16 mouse cellular contexts compared by ENCODE assay signal in the genomic region with DNA sequence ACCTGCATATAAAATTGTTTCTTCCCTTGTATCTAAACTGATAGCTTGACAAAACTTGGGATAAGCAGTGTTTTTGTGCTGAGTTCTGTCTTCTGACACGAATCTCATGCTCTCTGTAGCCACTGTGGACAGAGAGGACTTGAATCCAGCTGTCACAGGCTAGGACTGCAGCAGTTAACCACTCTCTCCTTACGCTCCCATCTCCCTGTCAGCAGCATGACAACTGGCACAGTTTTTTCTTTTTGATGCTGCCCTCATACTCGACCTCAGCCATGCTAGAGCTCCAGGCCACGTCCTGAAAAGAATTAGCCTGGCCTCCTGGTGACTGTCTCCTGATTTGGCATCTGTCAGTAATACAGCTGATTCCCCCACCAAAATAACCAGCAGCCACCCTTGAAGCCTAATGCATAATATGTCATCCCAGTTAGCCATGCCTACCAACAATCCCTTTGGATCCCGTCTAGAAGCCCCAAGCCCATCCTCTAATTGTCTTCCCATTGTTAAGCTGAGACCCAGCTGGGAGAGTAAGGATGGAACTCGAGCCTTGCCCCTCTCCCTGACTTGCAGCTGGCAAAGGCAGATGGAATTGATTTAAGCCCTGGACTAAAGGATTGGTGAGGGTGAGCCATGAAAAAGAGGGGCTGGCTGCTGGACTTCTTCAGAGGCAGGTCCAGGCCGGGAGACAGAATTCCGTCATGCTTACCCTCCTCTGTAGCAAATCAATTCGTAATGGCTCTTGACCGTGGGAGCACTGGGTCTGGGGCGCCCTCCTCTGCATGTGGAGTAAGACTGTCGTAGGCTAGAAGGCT. TPM values are rescaled to one million over a fixed set of nuclear protein-coding genes. Genes with fewer than 3 reads are reported as not detected.
DNase-seq lines count a peak whose midpoint lies in the region; ATAC-seq lines count a peak whose summit lies in the region.
"Had no signal": no experiment of that assay in that cellular context is flagged by ENCODE, and none has a peak within 500 bp of the region (broad histone marks: within the 10 kb centered on the region; RNA-seq: fewer than 3 reads in every experiment).

No protein-coding gene starts in this region.

- no peaks in the 10 kb centered on the region for H3K9me3 ChIP-seq in hindbrain, embryonic 11.5 days (ENCODE audit: control insufficient read depth, low read length)
- no peaks in the 10 kb centered on the region for H3K9me3 ChIP-seq in midbrain, embryonic 12.5 days
- H3K9me3 ChIP-seq: heart, embryonic 15.5 days; liver, embryonic 13.5 days had no signal

- no peak overlapping the region for H3K4me2 ChIP-seq in hindbrain, embryonic 11.5 days (replicated peaks; ENCODE audit: low read depth, low read length)
- no peak overlapping the region for H3K4me2 ChIP-seq in midbrain, embryonic 12.5 days (replicated peaks)
- H3K4me2 ChIP-seq: heart, embryonic 15.5 days; liver, embryonic 13.5 days had no signal

- no peaks in the 10 kb centered on the region; the same call in 1 of the 2 replicates for H3K36me3 ChIP-seq in hindbrain, embryonic 11.5 days (ENCODE audit: control insufficient read depth, insufficient read depth, low read length)
- H3K36me3 ChIP-seq in midbrain, embryonic 12.5 days: peaks cover 55% of the 10 kb centered on the region

- H3K9ac ChIP-seq in hindbrain, embryonic 11.5 days (ENCODE audit: low read depth, low read length): no peak overlapping the region
- H3K9ac ChIP-seq in midbrain, embryonic 12.5 days (replicated peaks): 0 out of 2 replicates have a peak overlapping the region, but pooled peaks have one; percentile 6
- H3K9ac ChIP-seq: heart, embryonic 15.5 days; liver, embryonic 13.5 days had no signal

- peak; percentile 94 for ATAC-seq in hindbrain, embryonic 11.5 days (ENCODE audit: low FRiP score)
- ATAC-seq in midbrain, embryonic 12.5 days (ENCODE audit: low FRiP score, low read depth): peak; percentile 95
- no peak for ATAC-seq in megakaryocyte progenitor cell, adult 5-6 weeks (replicated peaks; ENCODE audit: poor library complexity)
- ATAC-seq: forebrain, embryonic 14.5 days had no signal

- H3K27ac ChIP-seq in hindbrain, embryonic 11.5 days (ENCODE audit: low read depth, low read length): peak overlapping the region; percentile 67
- H3K27ac ChIP-seq in midbrain, embryonic 12.5 days (replicated peaks): peak overlapping the region; percentile 61
- H3K27ac ChIP-seq: heart, embryonic 15.5 days; kidney, postnatal 0 days; liver, embryonic 13.5 days had no signal

- peak; percentile 10 for DNase-seq in brain, adult 2 months (ENCODE audit: low read depth, low spot score)
- DNase-seq in embryo, embryonic 10.5 days (ENCODE audit: low spot score): peak; percentile 84
- peak; percentile 76 for DNase-seq in hindbrain, embryonic 11.5 days (ENCODE audit: low spot score)
- no peak for DNase-seq in gastrocnemius, postnatal 4 days (ENCODE audit: low spot score in 2 of 2)
- no peak for DNase-seq in adrenal gland, adult 18-20 months (ENCODE audit: low spot score in 2 of 2)
- DNase-seq in kidney, postnatal 25 days: no peak
- DNase-seq: gastrocnemius, postnatal 10 days; liver, embryonic 13.5 days; lung, postnatal 14 days had no signal

- no peak overlapping the region for H3K4me3 ChIP-seq in hindbrain, embryonic 11.5 days (ENCODE audit: low read depth, low read length)
- no peak overlapping the region for H3K4me3 ChIP-seq in midbrain, embryonic 12.5 days
- H3K4me3 ChIP-seq: heart, embryonic 15.5 days; liver, embryonic 13.5 days had no signal

- H3K4me1 ChIP-seq in hindbrain, embryonic 11.5 days (replicated peaks; ENCODE audit: control insufficient read depth, insufficient read depth, low read length): peaks cover 7% of the 10 kb centered on the region
- peaks cover 6% of the 10 kb centered on the region; the same call in 1 of the 2 replicates for H3K4me1 ChIP-seq in midbrain, embryonic 12.5 days
- H3K4me1 ChIP-seq: heart, embryonic 15.5 days; liver, embryonic 13.5 days had no signal

- 34% methylated on average over 12 of the region's 12 CpGs for WGBS in hindbrain, embryonic 11.5 days
- 37% methylated on average over 12 of the region's 12 CpGs for WGBS in midbrain, embryonic 12.5 days

- H3K27me3 ChIP-seq in hindbrain, embryonic 11.5 days (ENCODE audit: control insufficient read depth, insufficient read depth, low read length): no peaks in the 10 kb centered on the region
- H3K27me3 ChIP-seq in midbrain, embryonic 12.5 days: 0 out of 2 replicates have a peak, but pooled peaks cover 5% of the 10 kb centered on the region
- H3K27me3 ChIP-seq: heart, embryonic 15.5 days; liver, embryonic 13.5 days had no signal

RNA-seq across cellular contexts. Expression of a gene that starts 29.2 kb away (rescaled TPM):
- 0.95 and 0.99 TPM in 2 replicates for polyA plus RNA-seq in hindbrain, embryonic 11.5 days (2014; fragmentation: Nextera tagmentation; extraction: Ambion mirVana)
- polyA plus RNA-seq in midbrain, embryonic 12.5 days (2016; fragmentation: Nextera tagmentation; extraction: Ambion mirVana): 2.2 and 3.3 TPM in 2 replicates
- total RNA-seq in gastrocnemius, postnatal 4 days (2021): not detected
- not detected in 2 replicates for total RNA-seq in megakaryocyte progenitor cell, adult 5-6 weeks (2015)
- not detected in 2 replicates for total RNA-seq in megakaryocyte progenitor cell, adult 5-6 weeks (2017)
- total RNA-seq in adrenal gland, adult 18-20 months (2021): not detected
- total RNA-seq: common myeloid progenitor, adult 5-6 weeks; gastrocnemius, postnatal 10 days had no signal
- polyA plus RNA-seq: heart, embryonic 15.5 days; intestine, embryonic 14.5 days; kidney, postnatal 0 days; liver, embryonic 13.5 days had no signal

RNA-seq across cellular contexts. Expression of a gene that starts 29.4 kb away (rescaled TPM):
- 517 and 551 TPM in 2 replicates for polyA plus RNA-seq in hindbrain, embryonic 11.5 days (2014; fragmentation: Nextera tagmentation; extraction: Ambion mirVana)
- 435 and 444 TPM in 2 replicates for polyA plus RNA-seq in midbrain, embryonic 12.5 days (2016; fragmentation: Nextera tagmentation; extraction: Ambion mirVana)
- total RNA-seq in gastrocnemius, postnatal 4 days (2021): 100 to 1,000 TPM; 136 to 164 TPM
- total RNA-seq in megakaryocyte progenitor cell, adult 5-6 weeks (2015): 240 and 298 TPM in 2 replicates
- total RNA-seq in megakaryocyte progenitor cell, adult 5-6 weeks (2017): 112 and 159 TPM in 2 replicates
- total RNA-seq in adrenal gland, adult 18-20 months (2021): 100 to 1,000 TPM; 161 to 163 TPM

RNA-seq across cellular contexts. Expression of a gene that starts 46.4 kb away (rescaled TPM):
- polyA plus RNA-seq in hindbrain, embryonic 11.5 days (2014; fragmentation: Nextera tagmentation; extraction: Ambion mirVana): 24.5 and 27.0 TPM in 2 replicates
- 48.9 and 49.9 TPM in 2 replicates for polyA plus RNA-seq in midbrain, embryonic 12.5 days (2016; fragmentation: Nextera tagmentation; extraction: Ambion mirVana)
- total RNA-seq in gastrocnemius, postnatal 4 days (2021): 10 to 100 TPM; 18.8 to 19.4 TPM
- total RNA-seq in megakaryocyte progenitor cell, adult 5-6 weeks (2015): 8.9 and 9.6 TPM in 2 replicates
- 8.2 and 8.5 TPM in 2 replicates for total RNA-seq in megakaryocyte progenitor cell, adult 5-6 weeks (2017)
- total RNA-seq in adrenal gland, adult 18-20 months (2021): 10 to 100 TPM; 32.6 to 34.3 TPM

RNA-seq across cellular contexts. Expression of a gene that starts 46.5 kb away (rescaled TPM):
- polyA plus RNA-seq in hindbrain, embryonic 11.5 days (2014; fragmentation: Nextera tagmentation; extraction: Ambion mirVana): 28.1 and 28.6 TPM in 2 replicates
- 32.9 and 35.0 TPM in 2 replicates for polyA plus RNA-seq in midbrain, embryonic 12.5 days (2016; fragmentation: Nextera tagmentation; extraction: Ambion mirVana)
- total RNA-seq in gastrocnemius, postnatal 4 days (2021): 10 to 100 TPM; 28.6 to 30.6 TPM
- total RNA-seq in megakaryocyte progenitor cell, adult 5-6 weeks (2015): 11.6 and 14.3 TPM in 2 replicates
- total RNA-seq in megakaryocyte progenitor cell, adult 5-6 weeks (2017): 12.5 and 19.1 TPM in 2 replicates
- total RNA-seq in adrenal gland, adult 18-20 months (2021): 10 to 100 TPM; 33.9 to 39.0 TPM

Comparison
In these comparisons a context has a peak if more than half of its experiments do, and no peak if none do; other contexts are left out.
1. DNase-seq: peak in brain, adult 2 months (single experiment), embryo, embryonic 10.5 days (single experiment) and hindbrain, embryonic 11.5 days (single experiment); none in gastrocnemius, postnatal 4 days (0 of 2), adrenal gland, adult 18-20 months (0 of 2) and kidney, postnatal 25 days (0 of 2).